Mouse (Mus musculus): ENCODE results near the gene Ulbp1. TPM values are rescaled to one million over a fixed set of nuclear protein-coding genes. Genes with fewer than 3 reads are reported as not detected.

Ulbp1 gene
- polyA plus RNA-seq, 1 experiment from 2014 or later: 1.0 TPM

DNA sequence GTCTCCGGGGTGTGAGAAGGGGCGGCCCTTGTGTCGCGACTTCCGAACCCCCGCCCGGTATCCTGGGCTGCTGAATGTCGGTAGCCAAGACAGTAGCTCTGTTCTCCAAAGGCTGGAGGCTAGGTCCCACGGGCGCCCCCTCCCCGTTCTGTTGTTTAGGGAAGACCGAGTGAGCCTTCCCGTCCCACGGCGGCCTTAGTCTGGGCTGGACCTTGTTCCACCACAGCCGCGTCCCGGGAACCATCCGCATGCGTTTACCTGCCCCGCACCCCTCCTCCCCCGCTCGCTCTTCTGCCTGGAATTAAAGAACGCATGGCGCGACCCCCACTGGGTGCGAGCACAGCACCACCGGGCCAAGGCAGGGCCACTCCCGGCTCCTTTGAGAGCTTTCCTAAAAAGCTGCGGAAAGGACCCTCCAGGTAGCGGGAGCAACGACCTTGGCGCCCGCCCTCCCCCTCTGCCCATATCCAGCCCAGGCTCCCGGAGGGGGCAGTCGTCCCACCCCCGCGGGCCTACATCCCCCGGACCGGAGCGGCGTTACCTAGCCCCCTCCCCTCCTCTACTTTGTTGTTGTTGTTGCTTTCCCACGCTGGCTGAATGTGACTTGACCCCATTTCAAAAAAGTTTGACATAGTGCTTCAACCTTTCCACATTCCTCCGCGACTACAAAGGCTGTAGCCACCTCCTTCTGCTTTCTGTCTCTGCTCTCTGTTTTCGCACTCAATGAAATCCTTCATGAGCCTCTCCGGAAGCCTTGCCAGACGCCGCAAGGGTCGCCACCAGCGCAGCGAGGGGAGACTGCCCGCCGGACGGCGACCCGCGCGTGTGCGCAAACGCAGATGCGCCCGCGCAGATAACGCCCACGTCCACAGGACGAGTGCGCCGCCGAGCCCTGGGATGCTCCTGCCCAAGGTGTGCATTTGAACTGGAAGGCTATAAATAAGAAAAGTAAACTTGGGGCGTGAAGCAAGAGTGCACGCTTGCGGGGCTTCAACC is 81.2 kb downstream of the Ulbp1 start:
- WGBS: under 1% methylated on average over 73 of the region's 73 CpGs
- peak overlapping the region; percentile 40; the same call in 1 of the 2 replicates for H3K27ac ChIP-seq
- peaks cover 33% of the 10 kb centered on the region for H3K4me1 ChIP-seq
- peak overlapping the region; percentile 70 for H3K4me3 ChIP-seq
- peaks cover 3% of the 10 kb centered on the region; the same call in 1 of the 2 replicates for H3K9me3 ChIP-seq
- no peaks in the 10 kb centered on the region for H3K36me3 ChIP-seq (replicated peaks)
- DNase-seq (ENCODE audit: extremely low spot score, low spot score): peak; percentile 38
- peaks cover 53% of the 10 kb centered on the region for H3K27me3 ChIP-seq (ENCODE audit: poor library complexity, severe bottlenecking)

DNA sequence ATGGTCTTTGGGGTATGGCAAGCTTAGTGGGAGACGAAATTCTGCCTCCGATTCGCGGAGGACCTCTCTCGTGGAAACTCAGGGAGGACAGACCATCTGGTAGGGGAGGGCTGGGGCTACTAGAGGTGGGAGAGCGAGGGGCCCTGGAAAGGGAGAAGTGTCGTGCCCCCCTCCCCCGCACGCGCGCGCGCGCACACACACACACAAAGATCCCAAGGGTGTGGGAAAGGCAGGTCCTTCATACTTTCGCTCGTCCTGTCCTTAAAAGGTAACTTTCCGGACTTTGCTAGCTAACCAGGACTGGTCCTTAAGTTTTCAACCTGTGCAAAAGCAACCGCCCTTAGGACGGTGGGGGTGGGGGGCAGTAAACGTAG is 81.9 kb downstream of the Ulbp1 start:
- peak overlapping the region; percentile 70 for H3K4me3 ChIP-seq
- peak; percentile 33 for DNase-seq (ENCODE audit: extremely low spot score, low spot score)
- peaks cover 3% of the 10 kb centered on the region; the same call in 1 of the 2 replicates for H3K9me3 ChIP-seq
- peaks cover 33% of the 10 kb centered on the region for H3K4me1 ChIP-seq
- WGBS: 0% methylated on average over 20 of the region's 20 CpGs
- peak overlapping the region; percentile 40; the same call in 1 of the 2 replicates for H3K27ac ChIP-seq
- H3K27me3 ChIP-seq (ENCODE audit: poor library complexity, severe bottlenecking): peaks cover 53% of the 10 kb centered on the region
- no peaks in the 10 kb centered on the region for H3K36me3 ChIP-seq (replicated peaks)

DNA sequence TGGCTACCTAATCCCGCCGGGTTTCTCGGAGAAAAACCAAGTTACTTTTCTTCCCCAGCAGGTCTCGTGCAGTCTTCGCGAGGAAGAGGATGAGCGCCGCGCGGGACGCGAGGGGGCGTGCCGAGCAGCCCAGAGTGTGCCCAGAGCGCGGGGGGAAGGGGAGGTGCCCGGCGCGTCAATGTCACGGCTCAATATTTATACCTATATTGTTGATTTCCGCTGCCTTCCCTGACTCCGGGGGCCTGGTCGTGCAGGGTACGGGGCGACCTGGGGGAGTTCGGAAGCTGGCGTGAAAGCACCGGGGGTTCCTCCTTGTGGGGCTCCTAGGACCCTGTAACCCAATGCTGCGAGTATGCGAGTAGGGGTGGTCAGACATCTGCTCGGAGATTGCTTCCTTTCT is 82.3 kb downstream of the Ulbp1 start:
- Histone ChIP-seq H3K9me3 (peaks cover 3% of the 10 kb centered on the region; the same call in 1 of the 2 replicates), H3K4me1 (peaks cover 33% of the 10 kb centered on the region), H3K36me3 (replicated peaks) (no peaks in the 10 kb centered on the region), H3K27ac (no peak overlapping the region), H3K4me3 (peak overlapping the region; percentile 70), H3K27me3 (ENCODE audit: poor library complexity, severe bottlenecking) (peaks cover 53% of the 10 kb centered on the region)
- WGBS: 0% methylated on average over 31 of the region's 31 CpGs
- DNase-seq (ENCODE audit: extremely low spot score, low spot score): peak; percentile 47

Other genes starting within 250 kb of the Ulbp1 start
- 6.9 and 7.4 TPM in 2 replicates for gene Lrp11, start 116.2 kb upstream of the Ulbp1 start, polyA plus RNA-seq (2016; fragmentation: Nextera tagmentation; extraction: Ambion mirVana)
- gene Nup43, start 193.9 kb upstream of the Ulbp1 start, polyA plus RNA-seq (2016; fragmentation: Nextera tagmentation; extraction: Ambion mirVana): 93.1 and 93.6 TPM in 2 replicates
- gene Pcmt1, start 207.5 kb upstream of the Ulbp1 start, polyA plus RNA-seq (2016; fragmentation: Nextera tagmentation; extraction: Ambion mirVana): 125 and 134 TPM in 2 replicates
- gene Lats1, start 207.6 kb upstream of the Ulbp1 start, polyA plus RNA-seq (2016; fragmentation: Nextera tagmentation; extraction: Ambion mirVana): 7.7 and 8.0 TPM in 2 replicates

Measured in forebrain, embryonic 10.5 days (tissue).